Mouse (Mus musculus) spleen, adult 18-20 months (tissue): ENCODE results near the gene Sel1l.

Experiments
- DNase-seq, 2 experiments: peaks; one replicate each; pipeline ENCODE4 v3.0.0; 2022; ENCODE audit warnings: mixed read lengths in 2 of 2

The Sel1l gene

DNA sequence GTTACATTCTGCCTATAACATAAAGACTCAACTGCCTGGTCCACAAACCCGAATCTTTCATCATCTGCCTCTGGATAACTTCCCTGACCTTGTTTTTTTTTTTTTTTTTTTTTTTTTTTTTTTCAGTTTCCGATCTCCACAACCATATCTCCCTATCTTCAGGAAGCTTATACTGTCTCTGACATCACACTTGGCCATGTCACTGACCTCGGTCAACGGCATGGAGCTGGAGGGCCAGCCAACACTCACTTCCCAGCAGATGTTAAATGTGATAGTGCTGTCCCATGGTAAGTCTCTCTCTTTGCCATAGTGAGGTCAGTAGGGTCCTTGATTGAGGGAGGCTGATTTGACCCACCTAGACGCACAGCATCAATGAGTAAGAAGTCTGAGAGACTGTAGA is 72.6 kb downstream of the Sel1l start:
- no peak for DNase-seq

DNA sequence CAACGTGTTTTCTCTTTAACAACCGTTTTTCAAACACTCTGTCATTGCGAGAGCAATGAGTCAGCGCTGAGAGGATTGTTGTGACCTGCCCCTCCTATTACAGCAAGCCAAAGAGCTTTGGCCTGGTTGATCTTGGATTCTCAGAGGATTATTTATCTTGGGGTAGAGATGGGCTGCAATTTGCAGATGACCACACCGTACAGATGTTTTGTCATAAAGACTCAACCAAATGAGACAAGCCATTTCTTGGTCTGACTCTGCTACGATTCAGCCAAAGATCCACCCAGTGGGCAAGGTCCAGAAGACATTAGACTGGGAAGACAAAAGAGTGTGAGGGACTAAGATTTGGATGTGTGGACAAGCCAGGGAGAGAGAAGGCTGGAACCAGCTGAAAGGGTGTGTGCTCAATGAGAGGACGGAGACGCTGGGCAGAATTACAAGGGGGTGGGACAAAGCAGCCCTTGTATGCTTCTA is 74.1 kb downstream of the Sel1l start:
- DNase-seq: no peak

DNA sequence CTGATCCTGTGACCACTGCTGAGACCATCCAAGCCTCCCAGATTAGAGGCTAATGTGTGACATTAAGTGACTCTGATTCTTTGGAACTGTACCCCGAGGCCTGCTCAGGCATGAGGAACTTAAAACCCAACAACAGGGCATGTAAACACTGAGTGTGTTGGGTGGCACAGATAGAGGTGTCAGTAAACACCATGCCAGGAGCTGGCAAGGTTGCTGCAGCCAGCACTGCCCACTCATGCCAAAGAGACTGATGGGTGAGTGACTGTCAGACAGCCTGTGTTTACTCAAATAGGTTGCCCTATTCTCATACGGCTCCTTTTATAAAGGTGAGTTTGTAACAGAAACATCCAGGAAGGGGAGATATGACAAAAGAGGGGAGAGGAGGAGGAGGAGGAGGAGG is 80.1 kb downstream of the Sel1l start:
- no peak for DNase-seq

DNA sequence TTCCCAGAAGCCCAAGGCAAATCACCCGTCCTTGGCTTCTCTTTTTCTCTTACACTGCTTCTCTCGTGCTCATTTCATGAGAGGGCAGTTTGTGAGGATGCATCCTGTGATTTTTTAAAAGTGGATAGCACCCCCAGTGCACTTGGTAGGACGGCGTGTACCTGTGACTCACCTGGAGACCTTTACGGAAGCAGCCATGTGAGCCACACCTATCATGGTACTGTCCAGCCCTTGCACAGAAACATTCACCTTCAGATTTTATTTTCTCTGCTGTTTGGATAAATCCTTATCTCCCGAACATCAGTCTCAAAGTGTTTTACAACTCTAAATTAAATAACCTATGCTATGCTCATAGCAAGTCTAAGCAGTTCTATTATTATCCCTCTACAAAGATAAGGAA is 80.8 kb downstream of the Sel1l start:
- no peak for DNase-seq

DNA sequence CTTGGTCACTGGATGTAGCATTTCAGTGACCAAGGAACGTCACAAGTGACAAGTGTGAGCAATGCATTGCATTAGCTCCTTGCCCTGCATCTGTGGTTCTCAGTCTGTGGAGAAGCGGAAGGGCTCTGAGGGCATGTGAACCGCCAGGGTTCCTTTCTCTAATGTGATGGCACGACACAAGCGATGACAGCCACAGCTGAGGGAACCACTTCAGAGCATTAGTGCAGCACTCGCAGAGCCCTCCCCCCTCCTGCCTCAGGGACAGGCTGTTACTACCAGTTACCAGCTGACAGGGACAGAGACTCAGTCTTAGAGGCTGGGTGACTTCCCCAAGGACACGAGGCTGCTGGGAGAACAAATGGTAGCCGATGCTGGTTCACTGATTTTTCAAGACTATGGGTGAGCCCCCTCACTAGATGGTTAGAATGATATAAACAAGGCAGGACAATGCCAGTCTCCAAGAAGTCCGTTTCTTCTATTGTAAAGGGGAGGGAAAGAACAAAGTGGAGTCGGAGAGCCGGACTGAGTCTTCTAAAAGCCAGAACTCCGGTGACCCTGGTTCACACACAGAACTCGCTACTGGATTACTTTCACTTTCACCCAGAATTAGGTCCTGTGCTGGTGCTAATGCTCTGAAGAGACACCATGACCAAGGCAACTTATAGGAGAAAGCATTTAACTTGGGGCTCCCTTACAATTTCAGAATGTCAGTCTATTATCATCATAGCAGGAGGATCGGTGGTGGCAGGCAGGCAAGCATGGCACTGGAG is 82.4 kb downstream of the Sel1l start:
- DNase-seq: peak; percentile 55 to 61

DNA sequence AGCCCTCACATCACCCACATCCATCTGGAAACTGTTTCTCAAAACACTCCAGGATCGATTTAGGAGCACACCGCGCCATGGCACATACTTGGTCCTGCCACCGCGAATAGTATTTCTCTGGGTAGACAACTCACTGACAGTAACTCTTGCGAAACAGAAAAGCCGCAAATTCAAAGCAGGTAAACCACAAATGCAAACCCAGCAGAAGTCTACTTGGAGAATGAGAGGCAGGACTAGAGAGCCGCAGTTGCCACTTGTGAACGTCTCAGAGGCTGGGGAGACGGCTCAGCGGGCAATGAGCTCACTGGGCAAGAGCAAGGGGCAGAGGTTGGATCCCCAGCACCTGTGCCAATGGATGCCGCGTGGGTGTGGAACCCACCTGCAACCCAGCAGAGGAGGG is 83.5 kb downstream of the Sel1l start:
- DNase-seq: peak; percentile 31 to 46

DNA sequence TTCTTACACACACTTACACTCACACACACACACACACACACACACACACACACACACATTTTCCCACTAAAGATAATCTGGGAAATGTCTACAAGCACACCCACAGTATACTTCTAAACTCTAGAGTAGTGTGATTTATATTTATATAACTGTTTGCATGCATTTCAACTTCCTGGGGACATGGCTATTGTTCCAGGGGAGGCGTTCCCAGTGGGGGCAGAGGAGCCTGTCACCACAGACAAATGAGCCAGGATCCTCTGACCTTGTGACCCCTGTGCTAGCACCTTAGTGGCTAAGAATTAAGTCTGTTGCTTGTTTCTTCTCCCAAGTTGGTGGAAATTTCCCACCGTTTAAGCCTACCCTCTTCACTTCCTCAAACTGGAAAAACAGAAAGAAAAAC is 83.9 kb downstream of the Sel1l start:
- DNase-seq: no peak

DNA sequence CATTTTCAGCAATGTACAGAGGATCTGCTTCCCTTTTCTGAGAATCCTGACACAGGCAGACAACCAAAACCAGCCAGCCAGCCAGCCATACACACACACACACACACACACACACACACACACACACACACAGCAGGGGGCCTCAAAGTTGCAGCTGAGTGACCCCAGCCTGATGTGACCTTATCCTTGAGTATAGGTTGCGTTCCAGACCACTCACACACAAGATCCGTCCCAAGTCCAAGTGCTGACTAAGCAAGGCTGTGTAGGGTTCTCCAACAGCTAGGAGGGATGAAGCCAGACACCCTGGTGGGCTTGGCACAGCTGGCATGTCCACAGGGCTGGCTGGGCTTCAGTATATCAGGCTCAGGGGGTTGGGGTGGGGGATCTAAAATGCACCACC is 84.5 kb downstream of the Sel1l start:
- DNase-seq: no peak

DNA sequence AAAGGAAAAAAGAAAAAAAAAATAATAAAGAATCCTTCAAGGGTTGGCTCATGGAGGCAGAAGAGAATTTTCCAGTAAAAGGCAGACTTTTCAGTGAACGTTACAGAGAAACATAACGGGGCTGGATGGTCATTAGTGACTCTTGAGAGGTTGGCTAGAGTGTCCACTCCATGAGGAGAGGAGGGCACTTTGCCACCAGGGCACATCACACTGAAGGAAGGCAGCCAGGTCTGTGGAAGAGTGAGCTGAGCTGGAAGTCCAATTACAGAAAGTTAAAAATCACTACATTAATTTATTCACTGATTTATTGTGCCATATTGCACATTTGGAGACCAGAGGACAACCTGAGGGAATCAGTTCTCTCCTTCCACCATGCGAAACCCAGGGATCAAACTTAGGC is 89.1 kb downstream of the Sel1l start:
- no peak for DNase-seq

DNA sequence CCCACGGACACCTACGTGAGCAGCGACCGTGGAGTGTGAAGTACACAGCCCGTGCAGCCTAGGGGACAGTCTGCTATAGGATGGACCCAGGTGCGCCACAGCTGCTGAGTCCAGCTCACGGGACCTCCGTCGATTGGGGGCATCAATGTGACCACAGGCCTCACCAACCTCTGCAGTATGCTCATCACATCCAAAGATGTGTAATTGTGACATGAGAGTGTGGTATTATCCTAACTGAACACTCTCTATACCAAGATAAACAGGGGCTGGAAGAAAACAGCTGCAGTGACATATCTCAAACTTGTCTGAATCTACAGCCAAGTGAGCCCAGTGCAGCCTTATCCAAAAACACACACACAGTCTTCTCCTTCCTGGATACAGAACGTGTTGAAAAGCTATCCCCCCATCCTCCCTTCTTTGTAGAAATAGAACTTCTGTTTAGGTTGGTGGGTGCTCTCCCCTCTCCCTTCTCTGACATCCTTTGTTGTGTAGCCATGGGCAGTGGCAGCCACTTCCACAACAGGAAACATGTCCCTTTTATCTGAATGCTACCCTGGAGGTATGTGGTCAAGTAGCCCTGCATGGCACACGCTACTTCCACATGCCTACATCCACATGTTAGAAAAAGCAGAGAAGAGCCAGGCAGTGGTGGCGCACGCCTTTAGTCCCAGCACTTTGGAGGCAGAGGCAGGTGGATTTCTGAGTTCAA is 90.9 kb downstream of the Sel1l start:
- no peak for DNase-seq

DNA sequence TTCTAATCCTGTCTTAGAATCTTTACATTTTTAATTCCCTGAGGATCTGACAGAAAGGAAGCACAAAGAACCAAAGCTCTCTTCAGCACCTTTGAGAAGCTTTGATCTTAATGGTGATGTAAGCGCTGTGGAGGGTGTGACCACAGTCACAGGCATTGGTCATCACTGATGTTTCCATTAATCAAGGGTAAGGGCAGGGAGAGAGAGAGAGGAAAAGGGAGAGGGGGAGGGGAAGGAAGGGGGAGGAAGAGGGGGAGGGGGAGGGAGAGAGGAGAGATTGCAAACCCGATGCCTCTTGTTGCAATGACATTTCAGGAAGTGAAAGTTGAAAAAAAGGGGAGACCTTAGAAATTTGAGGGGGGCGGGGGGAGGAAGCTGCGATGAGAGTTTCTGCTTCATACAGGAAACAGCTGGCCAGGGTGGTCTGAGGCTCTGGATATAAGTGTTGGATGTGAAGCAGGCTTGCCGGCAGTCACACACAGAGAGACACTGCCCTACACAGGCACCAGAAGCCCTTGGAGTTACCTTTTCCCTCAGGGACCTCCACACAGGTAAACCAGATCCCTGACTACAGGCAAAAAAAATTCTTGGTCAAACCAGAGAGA is 92.3 kb downstream of the Sel1l start:
- peak in 1 of 2 experiments; percentile 30 for DNase-seq
